Mouse (Mus musculus) kidney, adult 8-10 months (tissue): ENCODE results near the gene Il33.
"Not testable (repeated sequence)": the region's sequence is repeated elsewhere in the genome, so short reads cannot be mapped to it uniquely, and the experiment has no call there.

Experiments
- DNase-seq, 2 experiments: peaks; one replicate each; pipeline ENCODE4 v3.0.0; 2022

Gene Il33

GRCm38 (mm10) chr19:29940239-29940638 lies 15.3 kb downstream of the Il33 start:
- peak in 1 of 2 experiments; percentile 30 for DNase-seq

GRCm38 (mm10) chr19:29941208-29941607 lies 16.3 kb downstream of the Il33 start:
- DNase-seq: no peak

GRCm38 (mm10) chr19:29942358-29942757 lies 17.4 kb downstream of the Il33 start:
- DNase-seq: peak; percentile 44 to 65

GRCm38 (mm10) chr19:29944426-29944825 lies 19.5 kb downstream of the Il33 start:
- DNase-seq: no peak

- DNase-seq: not testable (repeated sequence)
Observed at GRCm38 (mm10) chr19:29944935-29945334, 20.0 kb downstream of the Il33 start.

- no peak for DNase-seq
Observed at GRCm38 (mm10) chr19:29945557-29946422, 20.9 kb downstream of the Il33 start.

GRCm38 (mm10) chr19:29946423-29946716 lies 21.5 kb downstream of the Il33 start:
- peak in 1 of 2 experiments; percentile 50 for DNase-seq

- DNase-seq: no peak
Observed at GRCm38 (mm10) chr19:29947056-29947455, 22.1 kb downstream of the Il33 start.

- DNase-seq: peak; percentile 95
Observed at GRCm38 (mm10) chr19:29947891-29948801, 23.2 kb downstream of the Il33 start.

- DNase-seq: no peak
Observed at GRCm38 (mm10) chr19:29952538-29952937, 27.6 kb downstream of the Il33 start.

GRCm38 (mm10) chr19:29953833-29954232 lies 28.9 kb downstream of the Il33 start:
- no peak for DNase-seq

GRCm38 (mm10) chr19:29955454-29955853 lies 30.5 kb downstream of the Il33 start:
- no peak for DNase-seq

GRCm38 (mm10) chr19:29960906-29961305 lies 36.0 kb downstream of the Il33 start:
- DNase-seq: no peak

- no peak for DNase-seq
Observed at GRCm38 (mm10) chr19:29961842-29962241, 36.9 kb downstream of the Il33 start.

- DNase-seq: no peak
Observed at GRCm38 (mm10) chr19:29963598-29964092, 38.7 kb downstream of the Il33 start.

GRCm38 (mm10) chr19:29967960-29968359 lies 43.0 kb downstream of the Il33 start:
- DNase-seq: no peak

GRCm38 (mm10) chr19:29973396-29973795 lies 48.5 kb downstream of the Il33 start:
- no peak for DNase-seq

- peak; percentile 27 to 37 for DNase-seq
Observed at GRCm38 (mm10) chr19:29978847-29979246, 53.9 kb downstream of the Il33 start.

- no peak for DNase-seq
Observed at GRCm38 (mm10) chr19:29979452-29980089, 54.7 kb downstream of the Il33 start.

GRCm38 (mm10) chr19:29984208-29985005 lies 59.5 kb downstream of the Il33 start:
- peak; percentile 91 to 94 for DNase-seq

- no peak for DNase-seq
Observed at GRCm38 (mm10) chr19:29986464-29987091, 61.7 kb downstream of the Il33 start.
